Mouse (Mus musculus) forebrain, embryonic 14.5 days (tissue): ENCODE data around the gene Ephb2. TPM values are rescaled to one million over a fixed set of nuclear protein-coding genes. Genes with fewer than 3 reads are reported as not detected.
A peak's percentile ranks its signal among the peaks of the same experiment; 100 is the strongest.

Experiments
- ATAC-seq: fragments of 200-750 bp; cut with Nextera tagmentation; 2 replicates; pipeline ENCODE4 v1.8.0; 2017; ENCODE audit warnings: mild to moderate bottlenecking, moderate library complexity
- DNase-seq: peaks from one replicate; pipeline ENCODE4 v3.0.0-alpha.2; 2015; ENCODE audit warnings: low spot score
- H3K27ac ChIP-seq: fragments of 300-500 bp; sonication (generic); 2 replicates; pipeline ENCODE4 v1.5.1; 2014; ENCODE audit warnings: low read depth, mild to moderate bottlenecking, control low read depth, low read length, moderate library complexity
- H3K27me3 ChIP-seq: fragments of 300-500 bp; sonication (generic); replicated peaks from 2 replicates; pipeline ENCODE4 v1.6.1; 2014; ENCODE audit warnings: low read length, control low read depth, mixed read lengths; ENCODE audit not compliant: control insufficient read depth, insufficient read depth
- H3K36me3 ChIP-seq: fragments of 300-500 bp; sonication (generic); 2 replicates; pipeline ENCODE4 v1.6.1; 2014; ENCODE audit warnings: low read length, control low read depth; ENCODE audit not compliant: control insufficient read depth, insufficient read depth
- H3K4me1 ChIP-seq: fragments of 300-500 bp; sonication (generic); 2 replicates; pipeline ENCODE4 v1.6.1; 2014; ENCODE audit warnings: antibody characterized with exemption, low read length, control low read depth; ENCODE audit not compliant: control insufficient read depth, insufficient read depth
- H3K4me2 ChIP-seq: fragments of 300-500 bp; sonication (generic); 2 replicates; pipeline ENCODE4 v1.6.1; 2014; ENCODE audit warnings: mild to moderate bottlenecking, control low read depth, low read length
- H3K4me3 ChIP-seq: fragments of 300-500 bp; sonication (generic); 2 replicates; pipeline ENCODE4 v1.5.1; 2014; ENCODE audit warnings: low read depth, low read length, control low read depth
- H3K9ac ChIP-seq: fragments of 300-500 bp; sonication (generic); 2 replicates; pipeline ENCODE4 v1.6.1; 2014; ENCODE audit warnings: mild to moderate bottlenecking, low read length, control low read depth, moderate library complexity
- H3K9me3 ChIP-seq: fragments of 300-500 bp; sonication (generic); replicated peaks from 2 replicates; pipeline ENCODE4 v1.6.1; 2016; ENCODE audit warnings: low read length, control low read depth, mixed read lengths; ENCODE audit not compliant: control insufficient read depth
- WGBS: fragments of 180-500 bp; shearing (Covaris S2); extraction: QIAGEN DNeasy Blood & Tissue Kit; methylation state at CpG from one replicate; pipeline ENCODE4 v1.1.7; 2014; 5-methylcytosine and 5-hydroxymethylcytosine counted together
- polyA plus RNA-seq: library from polyadenylated mRNA; unstranded; fragments of >200 nt; fragmentation: Nextera tagmentation; extraction: Ambion mirVana; gene quantifications from 2 replicates; pipeline ENCODE4 v1.2.1, GENCODE M21; 2014

Ephb2 gene
- polyA plus RNA-seq, 1 experiment from 2014 or later, result 9.3 TPM

GRCm38 (mm10) chr4:136783552-136784150, 52.1 kb downstream of the Ephb2 start:
- Histone ChIP-seq H3K9ac (peak overlapping the region; percentile 5; the same call in 1 of the 2 replicates), H3K27me3 (no peaks in the 10 kb centered on the region), H3K4me2 (no peak overlapping the region), H3K4me1 (peaks cover 34% of the 10 kb centered on the region), H3K9me3 (no peaks in the 10 kb centered on the region), H3K36me3 (no peaks in the 10 kb centered on the region), H3K4me3 (no peak overlapping the region), H3K27ac (peak overlapping the region; percentile 33; the same call in 1 of the 2 replicates)
- 60% methylated on average over 22 of the region's 22 CpGs for WGBS
- ATAC-seq (no peak), DNase-seq (peak; percentile 43)

- peaks cover 32% of the 10 kb centered on the region for H3K4me1 ChIP-seq
- no peaks in the 10 kb centered on the region for H3K36me3 ChIP-seq
- H3K9ac ChIP-seq, result no peak overlapping the region
- no peak overlapping the region for H3K4me3 ChIP-seq
- H3K27me3 ChIP-seq, result no peaks in the 10 kb centered on the region
- WGBS, result 94% methylated on average over 1 of the region's 1 CpGs
- no peaks in the 10 kb centered on the region for H3K9me3 ChIP-seq
- H3K27ac ChIP-seq, result no peak overlapping the region
- DNase-seq (no peak), ATAC-seq (no peak)
- no peak overlapping the region for H3K4me2 ChIP-seq
Measured at GRCm38 (mm10) chr4:136782579-136782925, 53.2 kb downstream of the Ephb2 start.

GRCm38 (mm10) chr4:136781868-136782578, 53.8 kb downstream of the Ephb2 start:
- H3K27ac ChIP-seq, result no peak overlapping the region
- whole genome bisulfite sequencing, result 77% methylated on average over 13 of the region's 13 CpGs
- peaks cover 27% of the 10 kb centered on the region for H3K4me1 ChIP-seq
- H3K4me2 ChIP-seq, result no peak overlapping the region
- no peaks in the 10 kb centered on the region for H3K27me3 ChIP-seq
- ATAC-seq (no peak), DNase-seq (no peak)
- no peak overlapping the region for H3K9ac ChIP-seq
- no peaks in the 10 kb centered on the region for H3K36me3 ChIP-seq
- H3K4me3 ChIP-seq, result no peak overlapping the region
- no peaks in the 10 kb centered on the region for H3K9me3 ChIP-seq

- Histone ChIP-seq H3K27ac (no peak overlapping the region), H3K4me1 (peaks cover 23% of the 10 kb centered on the region), H3K36me3 (no peaks in the 10 kb centered on the region), H3K9me3 (no peaks in the 10 kb centered on the region), H3K27me3 (no peaks in the 10 kb centered on the region), H3K9ac (no peak overlapping the region), H3K4me3 (no peak overlapping the region), H3K4me2 (no peak overlapping the region)
- DNase-seq, result no peak
- WGBS, result 67% methylated on average over 20 of the region's 20 CpGs
- ATAC-seq, result no peak
Measured at GRCm38 (mm10) chr4:136780201-136780895, 55.4 kb downstream of the Ephb2 start.

- H3K27me3 ChIP-seq, result no peaks in the 10 kb centered on the region
- ATAC-seq (no peak), DNase-seq (no peak)
- H3K9me3 ChIP-seq, result no peaks in the 10 kb centered on the region
- H3K27ac ChIP-seq, result no peak overlapping the region
- no peak overlapping the region for H3K4me2 ChIP-seq
- H3K4me1 ChIP-seq, result peaks cover 23% of the 10 kb centered on the region
- no peak overlapping the region for H3K4me3 ChIP-seq
- H3K9ac ChIP-seq, result no peak overlapping the region
- H3K36me3 ChIP-seq, result no peaks in the 10 kb centered on the region
- 94% methylated on average over 11 of the region's 11 CpGs for WGBS
Measured at GRCm38 (mm10) chr4:136779156-136779555, 56.6 kb downstream of the Ephb2 start.

- Histone ChIP-seq H3K27me3 (no peaks in the 10 kb centered on the region), H3K27ac (no peak overlapping the region; the same call in 1 of the 2 replicates), H3K9ac (peak overlapping the region; percentile 35), H3K36me3 (peaks cover under 1% of the 10 kb centered on the region), H3K4me3 (no peak overlapping the region), H3K9me3 (no peaks in the 10 kb centered on the region), H3K4me2 (no peak overlapping the region), H3K4me1 (peaks cover 39% of the 10 kb centered on the region)
- 9% methylated on average over 9 of the region's 9 CpGs for WGBS
- DNase-seq (peak; percentile 36), ATAC-seq (no peak)
Measured at GRCm38 (mm10) chr4:136776471-136776892, 59.3 kb downstream of the Ephb2 start.

GRCm38 (mm10) chr4:136775903-136776302, 59.9 kb downstream of the Ephb2 start:
- Histone ChIP-seq H3K9me3 (no peaks in the 10 kb centered on the region), H3K4me1 (peaks cover 38% of the 10 kb centered on the region), H3K9ac (no peak overlapping the region), H3K27me3 (no peaks in the 10 kb centered on the region), H3K27ac (no peak overlapping the region), H3K4me2 (no peak overlapping the region), H3K4me3 (no peak overlapping the region), H3K36me3 (peaks cover 7% of the 10 kb centered on the region)
- WGBS, result 90% methylated on average over 2 of the region's 2 CpGs
- DNase-seq (no peak), ATAC-seq (no peak)

- no peak for DNase-seq
- Histone ChIP-seq H3K4me3 (no peak overlapping the region), H3K9ac (no peak overlapping the region), H3K27ac (no peak overlapping the region), H3K4me1 (peaks cover 28% of the 10 kb centered on the region), H3K36me3 (peaks cover 19% of the 10 kb centered on the region), H3K4me2 (no peak overlapping the region), H3K27me3 (no peaks in the 10 kb centered on the region), H3K9me3 (no peaks in the 10 kb centered on the region)
- 36% methylated on average over 3 of the region's 3 CpGs for WGBS
- ATAC-seq, result no peak
Measured at GRCm38 (mm10) chr4:136774201-136774600, 61.6 kb downstream of the Ephb2 start.
